Mouse (Mus musculus) layer of hippocampus, adult 2 months (tissue): ENCODE results near the gene Prl3d1. TPM values are rescaled to one million over a fixed set of nuclear protein-coding genes. Genes with fewer than 3 reads are reported as not detected.
"Not testable (repeated sequence)": the region's sequence is repeated elsewhere in the genome, so short reads cannot be mapped to it uniquely, and the experiment has no call there.

Experiments used
- DNase-seq, 2 experiments: peaks; one replicate each; pipeline ENCODE4 v3.0.0; 2022; ENCODE audit warnings: low spot score in 2 of 2
- H3K27ac ChIP-seq: fragments of 200-600 bp; 2 replicates; pipeline ENCODE4 v1.8.1; 2022
- H3K4me3 ChIP-seq: fragments of 200-600 bp; 2 replicates; pipeline ENCODE4 v1.8.1; 2022; ENCODE audit warnings: mild to moderate bottlenecking
- CTCF ChIP-seq: fragments of 200-600 bp; conservative IDR thresholded peaks from 2 replicates; pipeline ENCODE4 v1.8.1; 2022; ENCODE audit warnings: antibody characterized with exemption, mild to moderate bottlenecking, moderate library complexity
- long read RNA-seq, 2 experiments: library from polyadenylated mRNA; stranded (forward); transcript quantifications; one replicate each; pipeline ENCODE4 v2.0.0; 2021; ENCODE audit warnings: borderline mapping rate in 2 of 2
- total RNA-seq, 2 experiments: library from RNA; stranded (reverse); gene quantifications; 2 replicates each; pipeline ENCODE4 v1.2.3; 2021

Prl3d1 gene
- total RNA-seq: not detected
- long read RNA-seq, experiment 1: 0 reads
- long read RNA-seq, experiment 2: 0 reads

DNA sequence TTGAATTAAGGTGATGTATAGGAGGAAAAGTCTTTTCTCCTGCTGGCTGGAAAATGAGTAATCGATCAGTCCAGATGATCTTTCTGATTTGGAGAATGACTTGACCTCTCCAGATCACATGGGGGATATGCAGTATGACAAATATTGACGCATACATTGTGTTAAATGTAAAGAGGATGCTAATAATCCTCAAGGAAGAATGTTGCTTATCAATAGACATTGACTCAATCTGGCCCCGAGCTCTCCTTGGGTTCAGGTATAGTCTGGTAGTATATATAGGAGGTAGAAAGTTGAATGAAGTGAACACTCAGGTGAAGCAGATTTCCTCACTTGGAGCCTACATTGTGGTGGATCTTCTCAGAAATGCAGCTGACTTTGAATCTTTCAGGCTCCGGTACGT is at the start of gene Prl3d1:
Prl3d1 (plus strand) TSS at position 301 of the 400 bp plus-strand sequence.
- H3K27ac ChIP-seq, DNase-seq, H3K4me3 ChIP-seq: not testable (repeated sequence)

DNA sequence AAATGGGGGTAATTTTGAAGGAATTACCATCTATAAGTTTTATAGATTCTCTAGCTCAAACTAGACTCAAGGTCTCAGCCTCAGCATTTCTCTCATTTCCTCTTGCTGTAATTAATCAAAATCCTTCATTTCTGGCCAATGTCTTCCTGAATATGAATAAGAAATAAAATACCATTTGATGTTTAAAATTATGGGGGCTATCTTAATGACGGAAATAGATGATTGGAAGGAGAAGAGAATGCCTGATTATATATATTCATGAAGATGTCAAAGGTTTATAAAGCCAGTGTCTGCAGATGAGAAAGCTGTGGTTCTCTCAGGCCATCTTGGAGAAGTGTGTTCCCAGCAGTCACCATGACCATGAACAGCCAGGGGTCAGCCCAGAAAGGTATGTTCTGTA is 36.7 kb upstream of the Prl3d1 start, which contains the start of gene Prl:
Prl (plus strand) TSS at position 301 of the 400 bp plus-strand sequence.
- no peak for TF ChIP-seq CTCF
- DNase-seq: no peak
- H3K4me3 ChIP-seq: no peak within 1 kb of the TSS
- no peak within 1 kb of the TSS for H3K27ac ChIP-seq

GRCm38 (mm10) chr13:27059177-27059576 is 34.8 kb upstream of the Prl3d1 start:
- TF ChIP-seq CTCF: no peak
- no peak overlapping the region for H3K4me3 ChIP-seq
- H3K27ac ChIP-seq: peak overlapping the region; percentile 53; the same call in 1 of the 2 replicates
- DNase-seq: peak; percentile 61 to 69

DNA sequence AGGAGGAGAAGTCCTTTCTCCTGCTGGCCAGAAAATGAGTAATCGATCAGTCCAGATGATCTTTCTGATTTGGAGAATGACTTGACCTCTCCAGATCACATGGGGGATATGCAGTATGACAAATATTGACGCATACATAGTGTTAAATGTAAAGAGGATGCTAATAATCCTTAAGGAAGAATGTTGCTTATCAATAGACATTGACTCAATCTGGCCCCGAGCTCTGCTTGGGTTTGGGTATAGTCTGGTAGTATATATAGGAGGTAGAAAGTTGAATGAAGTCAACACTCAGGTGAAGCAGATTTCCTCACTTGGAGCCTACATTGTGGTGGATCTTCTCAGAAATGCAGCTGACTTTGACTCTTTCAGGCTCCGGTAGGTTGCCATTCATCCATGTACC is 27.4 kb downstream of the Prl3d1 start, which contains the start of gene Prl3d2:
Prl3d2 (plus strand) TSS at position 301 of the 400 bp plus-strand sequence.
- H3K27ac ChIP-seq, DNase-seq, H3K4me3 ChIP-seq: not testable (repeated sequence)

- no peak overlapping the region for H3K4me3 ChIP-seq
- DNase-seq: no peak
- TF ChIP-seq CTCF: no peak
- H3K27ac ChIP-seq: no peak overlapping the region
Measured at GRCm38 (mm10) chr13:27148264-27148663, 54.3 kb downstream of the Prl3d1 start.

Other genes starting within 250 kb of the Prl3d1 start
- gene Prl, start 36.6 kb upstream of the Prl3d1 start, total RNA-seq: not detected
- gene Prl3d2, start 27.5 kb downstream of the Prl3d1 start, total RNA-seq: not detected
- gene Prl3d3, start 62.6 kb downstream of the Prl3d1 start, total RNA-seq: not detected
- gene Prl3c1, start 102.5 kb downstream of the Prl3d1 start, total RNA-seq: not detected
- not detected for gene Prl3b1, start 147.7 kb downstream of the Prl3d1 start, total RNA-seq
- not detected for gene Prl3a1, start 165.2 kb downstream of the Prl3d1 start, total RNA-seq
- not detected for gene Prl6a1, start 218.4 kb downstream of the Prl3d1 start, total RNA-seq